Mouse (Mus musculus) testis, adult 2 months (tissue): Measurements from ENCODE around the gene Klrb1.

Experiments
- CTCF ChIP-seq: fragments of 200-500 bp; IDR thresholded peaks from 2 replicates; pipeline ENCODE4 v1.5.1; 2012; ENCODE audit warnings: low read depth, mild to moderate bottlenecking, inconsistent platforms, low read length, moderate library complexity; ENCODE audit not compliant: control insufficient read depth, insufficient read depth, insufficient replicate concordance
- POLR2A ChIP-seq: fragments of 200-500 bp; IDR thresholded peaks from 2 replicates; pipeline ENCODE4 v1.6.1; 2012; ENCODE audit warnings: low read depth, mild to moderate bottlenecking, inconsistent platforms, low read length, moderate library complexity; ENCODE audit not compliant: control insufficient read depth

DNA sequence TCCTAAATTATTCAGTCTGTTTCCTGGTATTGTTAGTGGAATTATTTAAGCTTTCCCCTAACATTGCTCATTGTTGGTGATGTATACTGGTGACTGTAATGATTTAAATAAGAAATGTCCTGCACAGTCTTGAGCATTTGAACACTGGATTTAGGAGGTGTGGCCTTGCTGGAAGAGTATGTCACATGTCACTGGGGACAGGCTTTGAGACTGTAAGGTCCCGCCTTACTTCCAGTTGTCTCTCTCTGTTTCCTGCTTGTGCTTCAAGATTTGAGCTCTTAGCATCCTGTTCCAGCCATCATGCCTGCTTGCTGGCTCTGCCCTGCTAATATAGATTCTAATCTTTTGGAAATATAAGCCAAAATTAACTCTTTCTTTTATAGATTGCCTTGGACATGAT, 42.4 kb upstream of the Klrb1 start:
- TF ChIP-seq CTCF: no peak
- TF ChIP-seq POLR2A: no peak
